Mouse (Mus musculus) forebrain, embryonic 14.5 days (tissue): ENCODE data around the gene Pigv. TPM values are rescaled to one million over a fixed set of nuclear protein-coding genes. Genes with fewer than 3 reads are reported as not detected.
A peak's percentile ranks its signal among the peaks of the same experiment; 100 is the strongest.

Source experiments
- ATAC-seq: fragments of 200-750 bp; cut with Nextera tagmentation; 2 replicates; pipeline ENCODE4 v1.8.0; 2017; ENCODE audit warnings: mild to moderate bottlenecking, moderate library complexity
- DNase-seq: peaks from one replicate; pipeline ENCODE4 v3.0.0-alpha.2; 2015; ENCODE audit warnings: low spot score
- H3K27ac ChIP-seq: fragments of 300-500 bp; sonication (generic); 2 replicates; pipeline ENCODE4 v1.5.1; 2014; ENCODE audit warnings: low read depth, mild to moderate bottlenecking, control low read depth, low read length, moderate library complexity
- H3K27me3 ChIP-seq: fragments of 300-500 bp; sonication (generic); replicated peaks from 2 replicates; pipeline ENCODE4 v1.6.1; 2014; ENCODE audit warnings: low read length, control low read depth, mixed read lengths; ENCODE audit not compliant: control insufficient read depth, insufficient read depth
- H3K36me3 ChIP-seq: fragments of 300-500 bp; sonication (generic); 2 replicates; pipeline ENCODE4 v1.6.1; 2014; ENCODE audit warnings: low read length, control low read depth; ENCODE audit not compliant: control insufficient read depth, insufficient read depth
- H3K4me1 ChIP-seq: fragments of 300-500 bp; sonication (generic); 2 replicates; pipeline ENCODE4 v1.6.1; 2014; ENCODE audit warnings: antibody characterized with exemption, low read length, control low read depth; ENCODE audit not compliant: control insufficient read depth, insufficient read depth
- H3K4me2 ChIP-seq: fragments of 300-500 bp; sonication (generic); 2 replicates; pipeline ENCODE4 v1.6.1; 2014; ENCODE audit warnings: mild to moderate bottlenecking, control low read depth, low read length
- H3K4me3 ChIP-seq: fragments of 300-500 bp; sonication (generic); 2 replicates; pipeline ENCODE4 v1.5.1; 2014; ENCODE audit warnings: low read depth, low read length, control low read depth
- H3K9ac ChIP-seq: fragments of 300-500 bp; sonication (generic); 2 replicates; pipeline ENCODE4 v1.6.1; 2014; ENCODE audit warnings: mild to moderate bottlenecking, low read length, control low read depth, moderate library complexity
- H3K9me3 ChIP-seq: fragments of 300-500 bp; sonication (generic); replicated peaks from 2 replicates; pipeline ENCODE4 v1.6.1; 2016; ENCODE audit warnings: low read length, control low read depth, mixed read lengths; ENCODE audit not compliant: control insufficient read depth
- WGBS: fragments of 180-500 bp; shearing (Covaris S2); extraction: QIAGEN DNeasy Blood & Tissue Kit; methylation state at CpG from one replicate; pipeline ENCODE4 v1.1.7; 2014; 5-methylcytosine and 5-hydroxymethylcytosine counted together
- polyA plus RNA-seq: library from polyadenylated mRNA; unstranded; fragments of >200 nt; fragmentation: Nextera tagmentation; extraction: Ambion mirVana; gene quantifications from 2 replicates; pipeline ENCODE4 v1.2.1, GENCODE M21; 2014

Gene Pigv
- polyA plus RNA-seq, 1 experiment from 2014 or later, result 7.0 TPM

GRCm38 (mm10) chr4:133676189-133676588 is 3.7 kb upstream of the Pigv start:
- Histone ChIP-seq H3K27me3 (no peaks in the 10 kb centered on the region), H3K36me3 (peaks cover 31% of the 10 kb centered on the region), H3K27ac (peak overlapping the region; percentile 65), H3K4me1 (peaks cover 31% of the 10 kb centered on the region), H3K9me3 (no peaks in the 10 kb centered on the region), H3K4me2 (peak overlapping the region; percentile 24; the same call in 1 of the 2 replicates), H3K4me3 (no peak overlapping the region), H3K9ac (no peak overlapping the region)
- no peak for ATAC-seq
- 13% methylated on average over 3 of the region's 3 CpGs for WGBS
- DNase-seq, result no peak

DNA sequence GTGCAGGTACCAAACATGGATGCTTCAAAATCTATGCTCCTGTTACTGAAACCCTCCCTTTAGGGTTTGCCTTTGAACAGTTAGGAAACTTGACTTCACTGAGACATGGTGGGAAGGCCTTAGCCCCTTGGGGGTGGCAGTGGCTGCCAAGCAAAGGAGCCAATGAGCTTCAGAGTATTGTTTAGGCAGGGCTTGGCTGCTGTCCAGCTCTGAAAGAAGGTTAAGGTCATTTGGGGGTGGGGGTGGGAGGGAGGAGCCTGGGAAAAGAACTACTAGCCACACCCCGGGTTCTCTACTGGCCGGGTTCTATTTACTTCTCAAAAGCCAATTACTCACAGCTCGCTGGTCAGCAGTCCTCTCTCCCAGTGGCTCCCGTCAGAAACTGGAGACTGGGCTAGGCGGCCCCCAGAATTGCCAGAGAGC is 3.2 kb upstream of the Pigv start:
- Histone ChIP-seq H3K9me3 (no peaks in the 10 kb centered on the region), H3K4me3 (no peak overlapping the region), H3K27ac (peak overlapping the region; percentile 65), H3K4me2 (peak overlapping the region; percentile 24; the same call in 1 of the 2 replicates), H3K4me1 (peaks cover 35% of the 10 kb centered on the region), H3K9ac (0 out of 2 replicates have a peak overlapping the region, but pooled peaks have one; percentile 13), H3K27me3 (no peaks in the 10 kb centered on the region), H3K36me3 (peaks cover 25% of the 10 kb centered on the region)
- ATAC-seq (peak; percentile 48), DNase-seq (peak; percentile 86)
- 2% methylated on average over 5 of the region's 5 CpGs for WGBS

GRCm38 (mm10) chr4:133674331-133674695 is 1.9 kb upstream of the Pigv start:
- Histone ChIP-seq H3K36me3 (peaks cover 13% of the 10 kb centered on the region), H3K27ac (peak overlapping the region; percentile 48; the same call in 1 of the 2 replicates), H3K9ac (no peak overlapping the region), H3K4me2 (no peak overlapping the region), H3K27me3 (no peaks in the 10 kb centered on the region), H3K9me3 (no peaks in the 10 kb centered on the region), H3K4me3 (no peak overlapping the region), H3K4me1 (peaks cover 36% of the 10 kb centered on the region)
- 76% methylated on average over 8 of the region's 8 CpGs for WGBS
- DNase-seq (no peak), ATAC-seq (no peak)

DNA sequence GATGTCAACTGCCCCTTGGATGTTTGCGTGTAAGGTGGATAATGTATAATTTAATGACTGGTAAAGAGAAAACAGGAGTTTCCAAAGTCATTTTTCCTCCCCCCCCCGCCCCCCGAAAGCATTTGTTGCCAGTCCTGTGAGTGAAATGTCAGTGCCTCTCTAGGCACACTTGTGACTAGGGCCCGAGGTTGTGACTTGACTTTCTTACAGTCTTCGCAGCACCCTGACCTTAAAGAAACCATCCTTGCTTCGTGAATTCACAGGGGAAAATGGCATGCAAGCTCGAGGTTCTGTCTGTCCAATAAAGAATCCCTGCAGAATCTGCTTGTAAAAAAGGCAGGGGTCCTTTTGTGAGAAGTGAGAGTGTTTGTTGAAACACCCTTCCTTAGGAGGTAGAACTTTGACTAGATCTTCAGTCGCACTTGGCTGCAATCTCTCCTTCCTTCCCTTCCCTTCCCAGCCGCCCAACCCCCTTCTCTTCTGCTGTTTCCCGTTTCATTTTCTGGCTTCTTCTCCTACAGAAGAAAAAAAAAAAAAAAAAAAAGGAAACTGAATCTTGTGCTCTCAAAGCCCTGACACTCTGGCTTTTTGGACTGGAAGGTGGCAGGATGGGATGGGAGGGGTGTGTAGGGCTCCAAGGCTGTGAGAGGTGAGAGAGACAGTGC is 1.4 kb upstream of the Pigv start:
- DNase-seq, result peak; percentile 32
- no peak for ATAC-seq
- peaks cover 36% of the 10 kb centered on the region for H3K4me1 ChIP-seq
- H3K36me3 ChIP-seq, result peaks cover 10% of the 10 kb centered on the region
- no peak overlapping the region for H3K4me3 ChIP-seq
- 54% methylated on average over 10 of the region's 10 CpGs for WGBS
- no peaks in the 10 kb centered on the region for H3K9me3 ChIP-seq
- peak overlapping the region; percentile 83; the same call in 1 of the 2 replicates for H3K4me2 ChIP-seq
- H3K9ac ChIP-seq, result no peak overlapping the region
- H3K27ac ChIP-seq, result peak overlapping the region; percentile 48
- H3K27me3 ChIP-seq, result no peaks in the 10 kb centered on the region

GRCm38 (mm10) chr4:133672845-133673647 is 599 bp upstream of the Pigv start:
- 3% methylated on average over 24 of the region's 24 CpGs for WGBS
- ATAC-seq, result no peak; the same call in 1 of the 2 replicates
- peaks cover 36% of the 10 kb centered on the region for H3K4me1 ChIP-seq

DNA sequence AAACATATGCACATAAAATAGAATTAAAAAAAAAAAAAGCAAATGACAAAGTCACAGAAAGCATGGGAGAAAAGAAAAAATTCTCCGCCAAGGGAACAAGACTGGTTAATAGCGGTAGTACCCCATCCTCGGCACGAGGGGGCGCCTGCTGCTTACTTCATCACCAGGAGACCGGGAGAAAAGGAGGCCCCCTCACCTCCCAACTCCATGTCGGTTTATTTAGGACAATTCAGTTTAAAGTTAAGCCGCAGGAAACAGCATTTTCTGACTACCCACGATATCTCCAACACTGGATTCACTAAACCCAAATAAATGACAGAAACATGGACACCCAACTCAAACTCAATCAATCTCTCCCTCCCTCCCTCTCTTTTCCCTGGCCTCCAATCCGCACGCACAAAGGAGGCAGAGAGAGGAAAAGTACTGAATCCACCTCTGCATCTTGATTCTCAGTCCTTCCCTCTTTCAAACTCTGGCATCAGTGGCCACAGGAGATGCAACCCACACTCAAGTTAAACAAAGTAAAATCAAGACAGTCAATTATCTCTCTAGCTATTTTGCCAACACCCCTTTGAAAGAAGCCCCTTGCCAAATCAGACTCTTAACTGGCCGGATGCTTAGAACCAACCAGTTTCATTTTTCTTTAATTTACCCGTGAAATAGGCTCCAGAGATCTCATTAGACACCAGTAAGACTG is 1.1 kb downstream of the Pigv start:
- 3% methylated on average over 13 of the region's 13 CpGs for WGBS
- peak; percentile 92 for DNase-seq

More at GRCm38 (mm10) chr4:133672845-133673647, 599 bp upstream of the Pigv start:
- peak overlapping the region; percentile 83 for H3K9ac ChIP-seq
- H3K27me3 ChIP-seq, result no peaks in the 10 kb centered on the region
- peak overlapping the region; percentile 83 for H3K4me2 ChIP-seq
- H3K36me3 ChIP-seq, result 0 out of 2 replicates have a peak, but pooled peaks cover 3% of the 10 kb centered on the region
- peak; percentile 30 for DNase-seq
- H3K4me3 ChIP-seq, result peak overlapping the region; percentile 65
- H3K9me3 ChIP-seq, result no peaks in the 10 kb centered on the region
- peak overlapping the region; percentile 97 for H3K27ac ChIP-seq

GRCm38 (mm10) chr4:133669652-133670210 is 2.7 kb downstream of the Pigv start:
- H3K4me3 ChIP-seq, result no peak overlapping the region
- H3K27me3 ChIP-seq, result no peaks in the 10 kb centered on the region
- H3K9ac ChIP-seq, result no peak overlapping the region
- no peak for DNase-seq
- H3K4me1 ChIP-seq, result peaks cover 24% of the 10 kb centered on the region
- H3K27ac ChIP-seq, result no peak overlapping the region
- 73% methylated on average over 6 of the region's 6 CpGs for WGBS
- H3K4me2 ChIP-seq, result no peak overlapping the region
- 0 out of 2 replicates have a peak, but pooled peaks cover 3% of the 10 kb centered on the region for H3K36me3 ChIP-seq
- no peak for ATAC-seq
- no peaks in the 10 kb centered on the region for H3K9me3 ChIP-seq

More for the DNA sequence above, 1.1 kb downstream of the Pigv start:
- Histone ChIP-seq H3K36me3 (no peaks in the 10 kb centered on the region), H3K4me1 (peaks cover 33% of the 10 kb centered on the region), H3K9ac (peak overlapping the region; percentile 83), H3K9me3 (no peaks in the 10 kb centered on the region), H3K4me3 (peak overlapping the region; percentile 65), H3K4me2 (peak overlapping the region; percentile 83), H3K27ac (peak overlapping the region; percentile 97), H3K27me3 (no peaks in the 10 kb centered on the region)
- no peak for ATAC-seq

DNA sequence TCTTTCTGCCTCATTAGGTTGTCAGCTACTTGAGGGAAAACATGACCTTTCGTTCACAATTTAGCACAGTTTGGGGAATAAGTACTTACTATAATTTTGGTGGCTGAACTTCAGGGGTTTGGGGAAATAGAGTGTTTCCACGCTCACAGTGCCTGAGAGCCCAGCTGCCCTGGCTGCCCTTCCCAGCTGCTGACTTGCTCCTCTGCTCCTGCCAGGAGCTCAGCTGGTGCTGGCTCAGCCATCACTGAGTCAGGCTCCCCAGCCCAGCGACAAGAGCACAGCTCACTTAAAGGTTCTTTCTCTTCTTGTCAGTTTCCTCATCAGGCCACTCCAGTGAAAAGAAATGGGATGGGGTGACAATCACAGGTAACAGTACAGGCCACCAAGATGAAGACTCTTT is 3.9 kb downstream of the Pigv start:
- H3K9ac ChIP-seq, result no peak overlapping the region
- ATAC-seq (no peak), DNase-seq (no peak)
- H3K4me2 ChIP-seq, result no peak overlapping the region
- H3K4me3 ChIP-seq, result no peak overlapping the region
- H3K4me1 ChIP-seq, result peaks cover 16% of the 10 kb centered on the region
- no peak overlapping the region for H3K27ac ChIP-seq
- H3K9me3 ChIP-seq, result no peaks in the 10 kb centered on the region
- H3K27me3 ChIP-seq, result no peaks in the 10 kb centered on the region
- WGBS, result 73% methylated on average over 3 of the region's 3 CpGs
- 0 out of 2 replicates have a peak, but pooled peaks cover 7% of the 10 kb centered on the region for H3K36me3 ChIP-seq
